In the genomic region with DNA sequence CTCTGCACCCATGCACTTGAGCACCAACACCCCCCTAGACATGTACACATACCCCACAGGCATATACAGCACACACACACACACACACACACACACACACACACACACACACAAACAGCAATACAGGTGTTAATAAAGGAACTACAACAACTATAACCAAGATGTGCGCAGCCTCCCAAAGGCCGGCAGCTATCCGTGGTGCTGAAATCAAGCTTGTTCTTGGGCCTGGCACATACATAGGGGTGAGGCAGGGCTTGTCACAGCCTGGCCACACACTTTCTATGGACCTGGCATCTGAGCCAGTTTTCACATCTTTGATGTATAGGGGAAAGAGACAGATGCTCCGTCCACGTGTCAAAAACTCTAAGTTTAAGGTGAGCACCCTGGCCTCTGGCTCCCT, we compare ENCODE assay signal across 11 mouse cellular contexts. TPM values are rescaled to one million over a fixed set of nuclear protein-coding genes. Genes with fewer than 3 reads are reported as not detected.
DNase-seq lines count a peak whose midpoint lies in the region; TF ChIP-seq lines count a peak whose summit lies in the region.
"Had no signal": no experiment of that assay in that cellular context is flagged by ENCODE, and none has a peak within 500 bp of the region (broad histone marks: within the 10 kb centered on the region; RNA-seq: fewer than 3 reads in every experiment).

No protein-coding gene starts in this region.

- H3K9ac ChIP-seq in heart, adult 2 months (ENCODE audit: low read depth, low read length) = no peak overlapping the region
- H3K9ac ChIP-seq: hindbrain, embryonic 13.5 days; lung, embryonic 15.5 days had no signal

- peaks cover 2% of the 10 kb centered on the region; the same call in 1 of the 2 replicates for H3K27me3 ChIP-seq in heart, adult 2 months (ENCODE audit: control insufficient read depth, insufficient read depth, low read length)
- H3K27me3 ChIP-seq: lung, embryonic 15.5 days had no signal

- no peak for TF ChIP-seq CTCF in heart, adult 2 months (IDR thresholded peaks at IDR 0.05)

- H3K36me3 ChIP-seq in heart, adult 2 months (ENCODE audit: control insufficient read depth, insufficient read depth, low read length) = no peaks in the 10 kb centered on the region
- H3K36me3 ChIP-seq: lung, embryonic 15.5 days had no signal

- no peak overlapping the region for H3K27ac ChIP-seq in heart, adult 2 months
- H3K27ac ChIP-seq: hindbrain, embryonic 13.5 days; lung, embryonic 15.5 days had no signal

- peak; percentile 14 to 47 for DNase-seq in heart, postnatal 36 days
- DNase-seq in heart, adult 2 months = no peak
- DNase-seq in urinary bladder, postnatal 14 days (ENCODE audit: low spot score) = peak; percentile 55
- no peak for DNase-seq in urinary bladder, postnatal 36 days (ENCODE audit: low spot score in 2 of 2)
- peak; percentile 54 for DNase-seq in kidney, postnatal 14 days
- DNase-seq in thymus, postnatal 4 days = peak; percentile 75
- no peak for DNase-seq in cerebellum, postnatal 36 days
- no peak for DNase-seq in cerebellum, postnatal 14 days
- DNase-seq: right cerebral cortex, postnatal 25 days had no signal

- no peak for TF ChIP-seq EP300 in heart, adult 2 months (IDR thresholded peaks at IDR 0.05; ENCODE audit: insufficient read depth, low read depth, low read length)

- H3K4me3 ChIP-seq in heart, adult 2 months = no peak overlapping the region
- H3K4me3 ChIP-seq: hindbrain, embryonic 13.5 days; lung, embryonic 15.5 days had no signal

- TF ChIP-seq POLR2A in heart, adult 2 months (IDR thresholded peaks at IDR 0.05; ENCODE audit: insufficient read depth, low read depth, low read length) = no peak

- 21% methylated on average over 5 of the region's 5 CpGs for WGBS in heart, adult 2 months

- H3K79me2 ChIP-seq in heart, adult 2 months (replicated peaks; ENCODE audit: control insufficient read depth, insufficient read depth, low read length) = no peaks in the 10 kb centered on the region

- no peaks in the 10 kb centered on the region for H3K4me1 ChIP-seq in heart, adult 2 months (ENCODE audit: control insufficient read depth, insufficient read depth, low read length)
- H3K4me1 ChIP-seq: hindbrain, embryonic 13.5 days; lung, embryonic 15.5 days had no signal

- intact Hi-C loops in heart, postnatal 36 days (cut with DNase I) = no loop called here
- intact Hi-C loops in heart, adult 2 months (cut with DNase I) = no loop called here

RNA-seq across cellular contexts. Expression of gene Srrm3, which starts 36.7 kb away (rescaled TPM):
- not detected for total RNA-seq in heart, postnatal 36 days (2021)
- total RNA-seq in heart, adult 2 months (2021) = not detected
- not detected in 2 replicates for polyA plus RNA-seq in heart, adult 2 months (2012; rRNA removed)

RNA-seq across cellular contexts. Expression of gene Hspb1, which starts 44.3 kb away (rescaled TPM):
- 100 to 1,000 TPM; 406 to 459 TPM for total RNA-seq in heart, postnatal 36 days (2021)
- total RNA-seq in heart, adult 2 months (2021) = 100 to 1,000 TPM; 434 to 446 TPM
- polyA plus RNA-seq in heart, adult 2 months (2012; rRNA removed) = 427 and 635 TPM in 2 replicates

Comparison
In these comparisons a context has a peak if more than half of its experiments do, and no peak if none do; other contexts are left out.
1. DNase-seq: peak in heart, postnatal 36 days (2 of 2), urinary bladder, postnatal 14 days (single experiment), kidney, postnatal 14 days (single experiment) and thymus, postnatal 4 days (single experiment); none in heart, adult 2 months (0 of 2), urinary bladder, postnatal 36 days (0 of 2), cerebellum, postnatal 36 days (0 of 2) and cerebellum, postnatal 14 days (0 of 2).